Comparison of ENCODE assay signal across 20 mouse cellular contexts in the genomic region with DNA sequence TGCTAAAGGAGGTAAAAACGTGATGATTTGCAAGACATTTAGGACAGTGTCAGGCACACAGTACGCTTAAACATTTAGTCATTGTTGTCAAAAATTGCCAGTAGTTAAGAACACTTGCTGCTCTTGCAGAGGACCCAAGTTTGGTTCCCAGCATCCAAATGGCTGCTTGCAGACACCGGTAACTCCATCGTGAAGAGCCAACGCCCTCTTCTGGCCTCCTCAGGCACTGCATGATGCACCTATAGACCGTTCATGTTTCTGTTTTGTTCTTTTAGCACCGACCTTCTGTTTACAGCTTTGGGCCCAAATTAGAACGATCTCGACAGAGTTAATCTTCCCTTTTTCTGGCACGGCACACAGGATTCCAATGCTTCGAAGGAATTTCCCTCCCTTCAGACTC.
DNase-seq lines count a peak whose midpoint lies in the region; ATAC-seq and TF ChIP-seq lines count a peak whose summit lies in the region.
"Had no signal": no experiment of that assay in that cellular context is flagged by ENCODE, and none has a peak within 500 bp of the region (broad histone marks: within the 10 kb centered on the region; RNA-seq: fewer than 3 reads in every experiment).

No protein-coding gene starts in this region.

- ATAC-seq in hindbrain, postnatal 0 days, result no peak
- ATAC-seq in hindbrain, embryonic 13.5 days (ENCODE audit: low FRiP score), result no peak
- ATAC-seq in liver, postnatal 0 days, result no peak
- no peak for ATAC-seq in liver, embryonic 12.5 days
- ATAC-seq: CD4-positive, CD25-positive, alpha-beta regulatory T cell, adult 4 months; forebrain, embryonic 13.5 days; midbrain, embryonic 13.5 days had no signal

- H3K4me2 ChIP-seq in hindbrain, postnatal 0 days (ENCODE audit: low read depth, low read length), result no peak overlapping the region
- no peak overlapping the region for H3K4me2 ChIP-seq in hindbrain, embryonic 13.5 days
- H3K4me2 ChIP-seq in liver, postnatal 0 days (ENCODE audit: low read depth, low read length), result no peak overlapping the region
- no peak overlapping the region for H3K4me2 ChIP-seq in liver, embryonic 12.5 days
- H3K4me2 ChIP-seq: forebrain, embryonic 13.5 days; heart, embryonic 12.5 days; limb, embryonic 12.5 days; midbrain, embryonic 13.5 days had no signal

- DNase-seq in hindbrain, postnatal 0 days (ENCODE audit: low spot score), result no peak
- no peak for DNase-seq in liver, postnatal 0 days
- peak; percentile 57 for DNase-seq in ES-CJ7 (ENCODE audit: low read depth, low spot score)
- DNase-seq in limb, embryonic 10.5 days (ENCODE audit: low spot score), result peak; percentile 13
- DNase-seq in ovary, adult 18-20 months (ENCODE audit: low spot score), result no peak
- DNase-seq in left cerebral cortex, postnatal 10 days (ENCODE audit: extremely low spot score in 1 of 2, low spot score in 2 of 2), result no peak
- DNase-seq: adrenal gland, adult 8-10 months; cerebellum, adult 9-10 months; heart, postnatal 10 days; kidney, adult 18-20 months; thymus, postnatal 25 days had no signal

- intact Hi-C loops in left cerebral cortex, postnatal 10 days (cut with DNase I), result no loop called here

- no peak overlapping the region for H3K27ac ChIP-seq in hindbrain, postnatal 0 days
- H3K27ac ChIP-seq in hindbrain, embryonic 13.5 days, result no peak overlapping the region
- H3K27ac ChIP-seq in liver, postnatal 0 days (ENCODE audit: low read depth), result no peak overlapping the region
- no peak overlapping the region for H3K27ac ChIP-seq in liver, embryonic 12.5 days
- no peak overlapping the region for H3K27ac ChIP-seq in limb, embryonic 10.5 days
- H3K27ac ChIP-seq: forebrain, embryonic 13.5 days; hindbrain, embryonic 10.5 days; limb, embryonic 12.5 days; midbrain, embryonic 13.5 days had no signal

- no peak for TF ChIP-seq EP300 in liver, postnatal 0 days (IDR thresholded peaks at IDR 0.05; ENCODE audit: low read depth)

- H3K4me1 ChIP-seq in hindbrain, postnatal 0 days (ENCODE audit: insufficient read depth, low read length), result no peaks in the 10 kb centered on the region
- H3K4me1 ChIP-seq in hindbrain, embryonic 13.5 days (replicated peaks), result no peaks in the 10 kb centered on the region
- H3K4me1 ChIP-seq in liver, postnatal 0 days (ENCODE audit: insufficient read depth), result no peaks in the 10 kb centered on the region
- no peaks in the 10 kb centered on the region for H3K4me1 ChIP-seq in liver, embryonic 12.5 days
- no peaks in the 10 kb centered on the region for H3K4me1 ChIP-seq in limb, embryonic 10.5 days
- H3K4me1 ChIP-seq: forebrain, embryonic 13.5 days; heart, embryonic 12.5 days; hindbrain, embryonic 10.5 days; limb, embryonic 12.5 days; megakaryocyte, embryonic 14.5 days; midbrain, embryonic 13.5 days had no signal

- H3K36me3 ChIP-seq in hindbrain, postnatal 0 days (ENCODE audit: insufficient read depth, low read length), result no peaks in the 10 kb centered on the region
- no peaks in the 10 kb centered on the region for H3K36me3 ChIP-seq in hindbrain, embryonic 13.5 days
- no peaks in the 10 kb centered on the region for H3K36me3 ChIP-seq in liver, postnatal 0 days (replicated peaks; ENCODE audit: insufficient read depth, low read length)
- H3K36me3 ChIP-seq in liver, embryonic 12.5 days, result no peaks in the 10 kb centered on the region
- no peaks in the 10 kb centered on the region for H3K36me3 ChIP-seq in limb, embryonic 10.5 days
- H3K36me3 ChIP-seq: heart, embryonic 12.5 days; hindbrain, embryonic 10.5 days; limb, embryonic 12.5 days; midbrain, embryonic 13.5 days had no signal

- 82% methylated on average over 11 of the region's 11 CpGs for WGBS in hindbrain, postnatal 0 days
- 86% methylated on average over 11 of the region's 11 CpGs for WGBS in hindbrain, embryonic 13.5 days
- WGBS in liver, postnatal 0 days (ENCODE audit: insufficient replicate concordance), result 78% methylated on average over 11 of the region's 11 CpGs
- 74% methylated on average over 11 of the region's 11 CpGs for WGBS in liver, embryonic 12.5 days (ENCODE audit: insufficient replicate concordance)
- WGBS in limb, embryonic 10.5 days, result 87% methylated on average over 11 of the region's 11 CpGs

- TF ChIP-seq CTCF in hindbrain, postnatal 0 days (IDR thresholded peaks at IDR 0.05; ENCODE audit: low read depth), result peak; percentile 33
- TF ChIP-seq CTCF in liver, postnatal 0 days (IDR thresholded peaks at IDR 0.05; ENCODE audit: low read depth), result 0 out of 2 replicates have a peak, but pooled peaks have one; percentile 18

- no peak overlapping the region for H3K4me3 ChIP-seq in hindbrain, postnatal 0 days (ENCODE audit: low read length)
- no peak overlapping the region for H3K4me3 ChIP-seq in hindbrain, embryonic 13.5 days
- H3K4me3 ChIP-seq in liver, postnatal 0 days (ENCODE audit: low read depth, low read length), result no peak overlapping the region
- no peak overlapping the region for H3K4me3 ChIP-seq in liver, embryonic 12.5 days
- H3K4me3 ChIP-seq in limb, embryonic 10.5 days, result no peak overlapping the region
- H3K4me3 ChIP-seq: forebrain, embryonic 13.5 days; heart, embryonic 12.5 days; hindbrain, embryonic 10.5 days; limb, embryonic 12.5 days; megakaryocyte, embryonic 14.5 days; midbrain, embryonic 13.5 days had no signal

- no peak overlapping the region for H3K9ac ChIP-seq in hindbrain, postnatal 0 days (replicated peaks; ENCODE audit: low read length)
- no peak overlapping the region for H3K9ac ChIP-seq in hindbrain, embryonic 13.5 days
- H3K9ac ChIP-seq in liver, postnatal 0 days (replicated peaks), result no peak overlapping the region
- no peak overlapping the region for H3K9ac ChIP-seq in liver, embryonic 12.5 days
- H3K9ac ChIP-seq: forebrain, embryonic 13.5 days; heart, embryonic 12.5 days; limb, embryonic 12.5 days; midbrain, embryonic 13.5 days had no signal

- no peaks in the 10 kb centered on the region for H3K9me3 ChIP-seq in hindbrain, postnatal 0 days (ENCODE audit: low read length)
- no peaks in the 10 kb centered on the region for H3K9me3 ChIP-seq in hindbrain, embryonic 13.5 days
- no peaks in the 10 kb centered on the region for H3K9me3 ChIP-seq in liver, postnatal 0 days (ENCODE audit: low read length)
- no peaks in the 10 kb centered on the region for H3K9me3 ChIP-seq in liver, embryonic 12.5 days (replicated peaks)
- H3K9me3 ChIP-seq in limb, embryonic 10.5 days (replicated peaks), result no peaks in the 10 kb centered on the region
- H3K9me3 ChIP-seq: forebrain, embryonic 13.5 days; heart, embryonic 12.5 days; hindbrain, embryonic 10.5 days; limb, embryonic 12.5 days; midbrain, embryonic 13.5 days had no signal

- no peaks in the 10 kb centered on the region for H3K27me3 ChIP-seq in hindbrain, postnatal 0 days (ENCODE audit: insufficient read depth, low read length)
- H3K27me3 ChIP-seq in hindbrain, embryonic 13.5 days, result no peaks in the 10 kb centered on the region
- no peaks in the 10 kb centered on the region for H3K27me3 ChIP-seq in liver, postnatal 0 days (ENCODE audit: insufficient read depth, low read length)
- H3K27me3 ChIP-seq in liver, embryonic 12.5 days (replicated peaks), result no peaks in the 10 kb centered on the region
- H3K27me3 ChIP-seq in limb, embryonic 10.5 days (ENCODE audit: low read depth, poor library complexity, severe bottlenecking), result no peaks in the 10 kb centered on the region
- H3K27me3 ChIP-seq: forebrain, embryonic 13.5 days; heart, embryonic 12.5 days; limb, embryonic 12.5 days; megakaryocyte, embryonic 14.5 days; midbrain, embryonic 13.5 days had no signal

Comparison
In these comparisons a context has a peak if more than half of its experiments do, and no peak if none do; other contexts are left out.
1. DNase-seq: peak in ES-CJ7 (single experiment) and limb, embryonic 10.5 days (single experiment); none in hindbrain, postnatal 0 days (single experiment), liver, postnatal 0 days (single experiment), ovary, adult 18-20 months (single experiment) and left cerebral cortex, postnatal 10 days (0 of 2).